Mouse (Mus musculus): Measurements from ENCODE around the gene Mtmr4. TPM values are rescaled to one million over a fixed set of nuclear protein-coding genes. Genes with fewer than 3 reads are reported as not detected.

Mtmr4 gene
- total and polyA plus RNA-seq, 3 experiments: 29.4 to 32.9 (median 29.5) TPM

DNA sequence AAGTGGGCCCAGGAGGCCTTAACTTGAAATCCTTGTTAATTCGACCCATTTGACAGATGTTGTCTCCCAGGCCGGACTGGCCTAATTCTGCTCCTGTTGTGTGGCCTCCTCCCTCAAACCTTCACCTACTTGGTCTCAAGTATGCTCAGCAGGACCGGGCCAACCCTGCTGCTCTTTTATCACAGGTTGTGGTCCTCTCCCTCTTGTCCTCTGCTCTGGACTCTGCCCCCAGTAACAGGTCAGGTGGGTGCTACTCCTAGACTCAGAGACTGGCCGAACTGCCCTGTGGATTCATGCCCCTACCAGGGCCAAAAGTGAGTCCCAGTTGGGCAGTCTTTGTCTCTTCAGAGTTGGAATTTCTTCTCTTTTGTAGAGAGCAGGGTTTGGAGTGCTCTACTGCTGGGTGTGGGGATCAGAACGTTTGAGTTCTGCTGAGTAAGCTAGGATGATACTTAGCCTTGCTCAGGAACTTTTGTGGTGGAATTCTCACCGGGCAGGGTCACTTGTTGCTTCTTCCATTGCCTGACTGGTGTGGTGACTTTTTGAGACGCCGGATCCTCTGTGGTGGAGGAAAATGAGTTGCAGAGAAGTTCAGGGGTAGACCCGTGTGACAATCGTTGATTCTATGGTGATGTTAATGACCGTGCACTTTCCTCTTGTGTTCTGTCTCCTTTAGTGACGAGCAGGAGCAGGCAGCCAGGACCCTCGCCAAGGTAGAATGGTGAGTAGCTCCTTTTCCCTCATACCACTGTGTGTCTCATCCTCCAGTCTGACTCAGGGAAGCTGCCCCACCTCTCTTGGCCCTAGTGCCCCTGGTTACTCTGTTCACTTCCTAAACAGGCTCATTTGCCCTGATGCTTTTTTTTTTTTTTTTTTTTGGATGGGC lies 994 bp downstream of the Mtmr4 start:
- in situ Hi-C loops (cut with MboI; ENCODE audit: low pct_ligation_motif_present, low pct_unique_long_range_greater_than_20kb, low sequenced_read_pairs) (no loop called here), dilution Hi-C loops (cut with MboI; ENCODE audit: extremely low pct_ligation_motif_present, extremely low pct_unique_long_range_greater_than_20kb, low sequenced_read_pairs) (no loop called here)
- H3K79me2 ChIP-seq (replicated peaks; ENCODE audit: control insufficient read depth, extremely low read depth, insufficient read depth, poor library complexity, severe bottlenecking): peaks cover 12% of the 10 kb centered on the region
- H3K9me3 ChIP-seq (replicated peaks; ENCODE audit: low read length): no peaks in the 10 kb centered on the region
- peak overlapping the region; percentile 67 for H3K27ac ChIP-seq (ENCODE audit: insufficient read depth, low read depth)
- H3K4me3 ChIP-seq (replicated peaks in 1 of 3; ENCODE audit: low read depth in 2 of 3, low read length in 2 of 3, poor library complexity in 1 of 3): peak overlapping the region; percentile 69 to 86 (median 76)
- H3K27me3 ChIP-seq (replicated peaks): no peaks in the 10 kb centered on the region
- H3K4me2 ChIP-seq (ENCODE audit: insufficient read depth, low read depth, poor library complexity, severe bottlenecking): peak overlapping the region; percentile 79
- TF ChIP-seq HCFC1 (IDR thresholded peaks at IDR 0.05; ENCODE audit: low read depth, low read length) (no peak), PAX5 (IDR thresholded peaks at IDR 0.05; ENCODE audit: low read length) (no peak), MAZ (IDR thresholded peaks at IDR 0.05; ENCODE audit: low read depth, low read length) (0 out of 2 replicates have a peak, but pooled peaks have one; percentile 29), SIN3A (IDR thresholded peaks at IDR 0.05; ENCODE audit: low read length) (no peak; the same call in 1 of the 2 replicates), NRF1 (IDR thresholded peaks at IDR 0.05; ENCODE audit: low read depth, low read length) (no peak), ELF1 (IDR thresholded peaks at IDR 0.05; ENCODE audit: low read depth, low read length) (no peak), MYC (IDR thresholded peaks at IDR 0.05; ENCODE audit: low read depth, low read length) (no peak), RCOR1 (conservative IDR thresholded peaks at IDR 0.05; ENCODE audit: low read depth, low read length) (no peak), POLR2AphosphoS2 (IDR thresholded peaks at IDR 0.05; ENCODE audit: low read depth, low read length) (no peak), MAFK (IDR thresholded peaks at IDR 0.05; ENCODE audit: insufficient replicate concordance, low read length) (peak; percentile 81), TCF12 (IDR thresholded peaks at IDR 0.05; ENCODE audit: low read depth, low read length) (no peak), ZNF384 (IDR thresholded peaks at IDR 0.05; ENCODE audit: low read depth, low read length) (no peak; the same call in 1 of the 2 replicates), CHD1 (IDR thresholded peaks at IDR 0.05; ENCODE audit: low read depth, low read length) (peak; percentile 52; the same call in 1 of the 2 replicates), ETS1 (conservative IDR thresholded peaks at IDR 0.05; ENCODE audit: low read depth, low read length) (no peak)
- DNase-seq (ENCODE audit: extremely low read depth): no peak
- H3K36me3 ChIP-seq (replicated peaks in 1 of 2; ENCODE audit: control insufficient read depth in 1 of 2, insufficient read depth in 1 of 2, low read length in 1 of 2): peaks cover 10 to 16% of the 10 kb centered on the region in 2 experiments
- H3K9ac ChIP-seq (ENCODE audit: insufficient read depth, low read depth): peak overlapping the region; percentile 69
- H3K4me1 ChIP-seq (ENCODE audit: control insufficient read depth in 1 of 2, insufficient read depth in 2 of 2): peaks cover 25 to 63% of the 10 kb centered on the region in 2 experiments

- no peaks in the 10 kb centered on the region for H3K27me3 ChIP-seq (replicated peaks)
- peak; percentile 89 for DNase-seq (ENCODE audit: extremely low read depth)
- peak overlapping the region; percentile 53 to 62 (median 58) for H3K4me3 ChIP-seq (replicated peaks in 1 of 3; ENCODE audit: low read depth in 2 of 3, low read length in 2 of 3, poor library complexity in 1 of 3)
- in situ Hi-C loops (cut with MboI; ENCODE audit: low pct_ligation_motif_present, low pct_unique_long_range_greater_than_20kb, low sequenced_read_pairs) (no loop called here), dilution Hi-C loops (cut with MboI; ENCODE audit: extremely low pct_ligation_motif_present, extremely low pct_unique_long_range_greater_than_20kb, low sequenced_read_pairs) (no loop called here)
- peaks cover 25 to 64% of the 10 kb centered on the region in 2 experiments for H3K4me1 ChIP-seq (ENCODE audit: control insufficient read depth in 1 of 2, insufficient read depth in 2 of 2)
- peaks cover 12% of the 10 kb centered on the region for H3K79me2 ChIP-seq (replicated peaks; ENCODE audit: control insufficient read depth, extremely low read depth, insufficient read depth, poor library complexity, severe bottlenecking)
- peaks cover 31 to 38% of the 10 kb centered on the region in 2 experiments for H3K36me3 ChIP-seq (replicated peaks in 1 of 2; ENCODE audit: control insufficient read depth in 1 of 2, insufficient read depth in 1 of 2, low read length in 1 of 2)
- no peaks in the 10 kb centered on the region for H3K9me3 ChIP-seq (replicated peaks; ENCODE audit: low read length)
- peak overlapping the region; percentile 93 for H3K4me2 ChIP-seq (ENCODE audit: insufficient read depth, low read depth, poor library complexity, severe bottlenecking)
- peak overlapping the region; percentile 54 for H3K9ac ChIP-seq (ENCODE audit: insufficient read depth, low read depth)
- H3K27ac ChIP-seq (ENCODE audit: insufficient read depth, low read depth): peak overlapping the region; percentile 40
- TF ChIP-seq USF2 (conservative IDR thresholded peaks at IDR 0.05; ENCODE audit: low read depth, low read length) (no peak), POLR2AphosphoS2 (IDR thresholded peaks at IDR 0.05; ENCODE audit: low read depth, low read length) (no peak), CHD2 (IDR thresholded peaks at IDR 0.05; ENCODE audit: low read length) (no peak), USF1 (IDR thresholded peaks at IDR 0.05; ENCODE audit: low read depth, low read length) (no peak), MEF2A (IDR thresholded peaks at IDR 0.05; ENCODE audit: borderline replicate concordance, low read depth, low read length) (no peak), ZMIZ1 (IDR thresholded peaks at IDR 0.05; ENCODE audit: low read depth, low read length) (no peak; the same call in 1 of the 2 replicates), TCF12 (IDR thresholded peaks at IDR 0.05; ENCODE audit: low read depth, low read length) (peak; percentile 47; the same call in 1 of the 2 replicates), NELFE (IDR thresholded peaks at IDR 0.05; ENCODE audit: low read depth, low read length) (0 out of 2 replicates have a peak, but pooled peaks have one; percentile 45), MYC (IDR thresholded peaks at IDR 0.05; ENCODE audit: low read depth, low read length) (no peak), ZC3H11A (IDR thresholded peaks at IDR 0.05; ENCODE audit: low read depth, low read length) (no peak), RCOR1 (conservative IDR thresholded peaks at IDR 0.05; ENCODE audit: low read depth, low read length) (no peak), EP300 (IDR thresholded peaks at IDR 0.05; ENCODE audit: low read length) (peak; percentile 54; the same call in 1 of the 2 replicates), IRF4 (IDR thresholded peaks at IDR 0.05; ENCODE audit: low read depth, low read length) (peak; percentile 39; the same call in 1 of the 2 replicates), CTCF (conservative IDR thresholded peaks at IDR 0.05 in 1 of 2, IDR thresholded peaks at IDR 0.05 in 1 of 2; ENCODE audit: low read depth in 2 of 2, low read length in 2 of 2) (no peak), POLR2A (IDR thresholded peaks at IDR 0.05; ENCODE audit: low read depth, low read length) (peak; percentile 56), HCFC1 (IDR thresholded peaks at IDR 0.05; ENCODE audit: low read depth, low read length) (no peak), UBTF (IDR thresholded peaks at IDR 0.05; ENCODE audit: low read depth, low read length) (peak; percentile 60; the same call in 1 of the 2 replicates), BHLHE40 (IDR thresholded peaks at IDR 0.05; ENCODE audit: low read depth, low read length) (no peak; the same call in 1 of the 2 replicates), KAT2A (IDR thresholded peaks at IDR 0.05; ENCODE audit: insufficient replicate concordance, low read length) (no peak), ETS1 (conservative IDR thresholded peaks at IDR 0.05; ENCODE audit: low read depth, low read length) (peak; percentile 18; the same call in 1 of the 2 replicates), RAD21 (IDR thresholded peaks at IDR 0.05; ENCODE audit: low read depth, low read length) (no peak)
These were observed 3.4 kb downstream of the Mtmr4 start for GRCm38 (mm10) chr11:87595327-87595841.

All from CH12.LX (cell line).